Mouse (Mus musculus): ENCODE measurements at regions not wholly inside any gene's neighbourhood (a gene's known extent, or its start where the extent isn't known, plus 50 kb on each side); places are given as distances from the start of the nearest gene placed in this dataset.

GRCm38 (mm10) chr9:43972290-43972689, 70.9 kb upstream of the Thy1 start:
- no peak for TF ChIP-seq MYOG (IDR thresholded peaks at IDR 0.05; ENCODE audit: control insufficient read depth in 1 of 3, insufficient read depth in 1 of 3, insufficient read length in 2 of 3, low read depth in 2 of 3)
- TF ChIP-seq POLR2A (IDR thresholded peaks at IDR 0.05; ENCODE audit: insufficient read length, low read depth) = no peak
- TF ChIP-seq USF1 (IDR thresholded peaks at IDR 0.05; ENCODE audit: low read depth) = no peak
- no peak for TF ChIP-seq MAX (IDR thresholded peaks at IDR 0.05; ENCODE audit: low read depth)
- no peak for TF ChIP-seq TCF12 (IDR thresholded peaks at IDR 0.05; ENCODE audit: insufficient read depth, poor library complexity, severe bottlenecking)
- TF ChIP-seq E2F4 (IDR thresholded peaks at IDR 0.05; ENCODE audit: insufficient read depth) = no peak
- no peak for TF ChIP-seq MYOD1 (IDR thresholded peaks at IDR 0.05; ENCODE audit: control insufficient read depth in 1 of 3, insufficient read length in 2 of 3, low read depth in 2 of 3)
